Mouse (Mus musculus) ovary, postnatal 36 days (tissue): ENCODE results near the gene Ager.
A peak's percentile ranks its signal among the peaks of the same experiment; 100 is the strongest.

Source experiments
- DNase-seq: peaks from one replicate; pipeline ENCODE4 v3.0.0; 2022; ENCODE audit warnings: low spot score, mixed read lengths

The Ager gene

GRCm38 (mm10) chr17:34605609-34606008 is 7.9 kb downstream of the Ager start:
- DNase-seq: peak; percentile 97

GRCm38 (mm10) chr17:34606186-34607039 is 8.8 kb downstream of the Ager start:
- DNase-seq: no peak

- DNase-seq: no peak
Measured at GRCm38 (mm10) chr17:34607997-34608396, 10.3 kb downstream of the Ager start.

GRCm38 (mm10) chr17:34611050-34611449 is 13.4 kb downstream of the Ager start:
- DNase-seq: no peak

GRCm38 (mm10) chr17:34613054-34613645 is 15.5 kb downstream of the Ager start:
- DNase-seq: no peak

GRCm38 (mm10) chr17:34613830-34614229 is 16.2 kb downstream of the Ager start:
- DNase-seq: no peak

GRCm38 (mm10) chr17:34615871-34616270 is 18.2 kb downstream of the Ager start, which contains the start of gene Egfl8:
TSS of gene Egfl8 (minus strand) at chr17:34615971.
- DNase-seq: no peak

GRCm38 (mm10) chr17:34618999-34619398 is 21.3 kb downstream of the Ager start:
- DNase-seq: peak; percentile 50

- DNase-seq: no peak
Measured at GRCm38 (mm10) chr17:34621006-34621405, 23.3 kb downstream of the Ager start.

GRCm38 (mm10) chr17:34623161-34623560 is 25.5 kb downstream of the Ager start:
- no peak for DNase-seq

GRCm38 (mm10) chr17:34624981-34625380 is 27.3 kb downstream of the Ager start:
- DNase-seq: no peak

- DNase-seq: no peak
Measured at GRCm38 (mm10) chr17:34626062-34626772, 28.6 kb downstream of the Ager start.

- no peak for DNase-seq
Measured at GRCm38 (mm10) chr17:34626773-34627092, 29.1 kb downstream of the Ager start.

- peak; percentile 83 for DNase-seq
Measured at GRCm38 (mm10) chr17:34627093-34627942, 29.7 kb downstream of the Ager start.

- peak; percentile 63 for DNase-seq
Measured at GRCm38 (mm10) chr17:34627943-34628643, 30.4 kb downstream of the Ager start, which contains the start of gene Ppt2. TSS of gene Ppt2 (minus strand) at chr17:34628510.

- no peak for DNase-seq
Measured at GRCm38 (mm10) chr17:34628644-34628967, 30.9 kb downstream of the Ager start.

- DNase-seq: no peak
Measured at GRCm38 (mm10) chr17:34629221-34629751, 31.6 kb downstream of the Ager start, which contains the start of gene Prrt1. TSS of gene Prrt1 (plus strand) at chr17:34629533.

- no peak for DNase-seq
Measured at GRCm38 (mm10) chr17:34629796-34630603, 32.3 kb downstream of the Ager start.

GRCm38 (mm10) chr17:34630761-34631301 is 33.2 kb downstream of the Ager start:
- no peak for DNase-seq

GRCm38 (mm10) chr17:34631647-34632046 is 34.0 kb downstream of the Ager start:
- no peak for DNase-seq
